Mouse (Mus musculus) hindbrain, embryonic 16.5 days (tissue): ENCODE measurements around the gene S100a4. TPM values are rescaled to one million over a fixed set of nuclear protein-coding genes. Genes with fewer than 3 reads are reported as not detected.

Experiments used
- ATAC-seq: fragments of 200-750 bp; cut with Nextera tagmentation; 2 replicates; pipeline ENCODE4 v1.8.0; 2017; ENCODE audit warnings: moderate TSS enrichment, moderate library complexity
- H3K27ac ChIP-seq: fragments of 300-500 bp; sonication (generic); 2 replicates; pipeline ENCODE4 v1.5.1; 2014; ENCODE audit warnings: low read depth, mild to moderate bottlenecking, control low read depth, low read length, moderate library complexity
- H3K27me3 ChIP-seq: fragments of 300-500 bp; sonication (generic); replicated peaks from 2 replicates; pipeline ENCODE4 v1.6.1; 2014; ENCODE audit warnings: low read length; ENCODE audit not compliant: control insufficient read depth, insufficient read depth
- H3K36me3 ChIP-seq: fragments of 300-500 bp; sonication (generic); 2 replicates; pipeline ENCODE4 v1.6.1; 2014; ENCODE audit warnings: mild to moderate bottlenecking, low read length, moderate library complexity, mixed read lengths; ENCODE audit not compliant: control insufficient read depth, insufficient read depth
- H3K4me1 ChIP-seq: fragments of 300-500 bp; sonication (generic); 2 replicates; pipeline ENCODE4 v1.6.1; 2014; ENCODE audit warnings: low read depth, low read length; ENCODE audit not compliant: control insufficient read depth, insufficient read depth
- H3K4me2 ChIP-seq: fragments of 300-500 bp; sonication (generic); 2 replicates; pipeline ENCODE4 v1.6.1; 2014; ENCODE audit warnings: mild to moderate bottlenecking, low read length, control low read depth, moderate library complexity
- H3K4me3 ChIP-seq: fragments of 300-500 bp; sonication (generic); 2 replicates; pipeline ENCODE4 v1.5.1; 2014; ENCODE audit warnings: mild to moderate bottlenecking, low read length, control low read depth, moderate library complexity
- H3K9ac ChIP-seq: fragments of 300-500 bp; sonication (generic); 2 replicates; pipeline ENCODE4 v1.6.1; 2014; ENCODE audit warnings: low read depth, mild to moderate bottlenecking, control low read depth, low read length, moderate library complexity
- H3K9me3 ChIP-seq: fragments of 300-500 bp; sonication (generic); 2 replicates; pipeline ENCODE4 v1.6.1; 2014; ENCODE audit warnings: mild to moderate bottlenecking, low read length, moderate library complexity; ENCODE audit not compliant: control insufficient read depth
- WGBS: fragments of 180-500 bp; shearing (Covaris S2); extraction: QIAGEN DNeasy Blood & Tissue Kit; methylation state at CpG from one replicate; pipeline ENCODE4 v1.1.7; 2014; 5-methylcytosine and 5-hydroxymethylcytosine counted together
- polyA plus RNA-seq: library from polyadenylated mRNA; unstranded; fragments of >200 nt; fragmentation: Nextera tagmentation; extraction: Ambion mirVana; gene quantifications from 2 replicates; pipeline ENCODE4 v1.2.1, GENCODE M21; 2015

The S100a4 gene
- polyA plus RNA-seq, 1 experiment from 2014 or later: 0.36 TPM

DNA sequence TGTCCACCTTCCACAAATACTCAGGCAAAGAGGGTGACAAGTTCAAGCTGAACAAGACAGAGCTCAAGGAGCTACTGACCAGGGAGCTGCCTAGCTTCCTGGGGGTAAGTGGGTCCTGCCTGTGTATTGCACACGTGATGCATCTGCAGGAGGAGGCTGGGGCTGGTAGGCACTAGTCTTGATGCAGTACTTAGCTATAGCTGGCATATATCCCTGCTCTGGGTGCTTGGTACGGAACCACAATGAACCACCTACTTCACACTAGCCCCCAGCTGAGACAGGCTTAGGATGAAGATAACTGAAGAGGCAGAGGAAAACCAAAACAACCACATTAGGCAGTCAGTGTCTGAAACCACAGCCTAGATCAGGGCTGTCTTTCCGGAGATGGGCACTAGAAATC, 1.5 kb downstream of the S100a4 start:
- Histone ChIP-seq H3K36me3 (no peaks in the 10 kb centered on the region), H3K9me3 (no peaks in the 10 kb centered on the region), H3K27me3 (no peaks in the 10 kb centered on the region), H3K9ac (no peak overlapping the region), H3K27ac (no peak overlapping the region), H3K4me3 (no peak overlapping the region), H3K4me1 (no peaks in the 10 kb centered on the region; the same call in 1 of the 2 replicates), H3K4me2 (no peak overlapping the region)
- no peak for ATAC-seq
- 84% methylated on average over 3 of the region's 3 CpGs for WGBS

- Histone ChIP-seq H3K9ac (no peak overlapping the region), H3K27ac (no peak overlapping the region), H3K4me3 (no peak overlapping the region), H3K36me3 (no peaks in the 10 kb centered on the region), H3K27me3 (no peaks in the 10 kb centered on the region), H3K4me1 (no peaks in the 10 kb centered on the region; the same call in 1 of the 2 replicates), H3K4me2 (no peak overlapping the region), H3K9me3 (no peaks in the 10 kb centered on the region)
- no peak for ATAC-seq
- 91% methylated on average over 2 of the region's 2 CpGs for WGBS
Observed at GRCm38 (mm10) chr3:90605736-90606135, 2.2 kb downstream of the S100a4 start.

DNA sequence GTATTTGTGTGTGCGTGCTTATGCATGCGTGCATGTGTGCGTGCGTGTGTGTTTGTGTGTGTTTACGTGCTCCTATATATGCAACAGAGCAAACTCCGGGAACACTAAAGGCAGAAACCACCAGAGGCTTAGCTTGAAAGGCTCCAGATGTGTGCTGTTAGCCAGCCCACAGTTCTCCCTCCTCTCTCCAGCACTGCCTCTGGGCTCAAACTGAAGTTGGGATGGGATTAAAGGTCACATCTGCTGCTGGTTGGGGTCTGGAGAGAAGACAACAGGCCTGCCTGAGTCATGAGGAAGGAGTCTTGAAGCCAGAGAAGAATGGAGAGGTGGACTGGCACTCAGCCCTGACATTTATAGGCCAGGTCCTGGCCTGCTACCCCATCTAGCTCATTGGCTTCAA, 2.6 kb downstream of the S100a4 start:
- Histone ChIP-seq H3K4me3 (no peak overlapping the region), H3K27me3 (no peaks in the 10 kb centered on the region), H3K27ac (no peak overlapping the region), H3K4me1 (no peaks in the 10 kb centered on the region; the same call in 1 of the 2 replicates), H3K9ac (no peak overlapping the region), H3K36me3 (no peaks in the 10 kb centered on the region), H3K9me3 (no peaks in the 10 kb centered on the region), H3K4me2 (no peak overlapping the region)
- 92% methylated on average over 6 of the region's 6 CpGs for WGBS
- no peak for ATAC-seq

- H3K36me3 ChIP-seq: no peaks in the 10 kb centered on the region
- H3K27me3 ChIP-seq: no peaks in the 10 kb centered on the region
- 80% methylated on average over 3 of the region's 3 CpGs for WGBS
- no peak overlapping the region for H3K27ac ChIP-seq
- no peak overlapping the region for H3K4me3 ChIP-seq
- H3K4me1 ChIP-seq: no peaks in the 10 kb centered on the region; the same call in 1 of the 2 replicates
- no peak for ATAC-seq
- H3K4me2 ChIP-seq: no peak overlapping the region
- no peaks in the 10 kb centered on the region for H3K9me3 ChIP-seq
- H3K9ac ChIP-seq: no peak overlapping the region
Observed at GRCm38 (mm10) chr3:90607361-90607760, 3.8 kb downstream of the S100a4 start.

DNA sequence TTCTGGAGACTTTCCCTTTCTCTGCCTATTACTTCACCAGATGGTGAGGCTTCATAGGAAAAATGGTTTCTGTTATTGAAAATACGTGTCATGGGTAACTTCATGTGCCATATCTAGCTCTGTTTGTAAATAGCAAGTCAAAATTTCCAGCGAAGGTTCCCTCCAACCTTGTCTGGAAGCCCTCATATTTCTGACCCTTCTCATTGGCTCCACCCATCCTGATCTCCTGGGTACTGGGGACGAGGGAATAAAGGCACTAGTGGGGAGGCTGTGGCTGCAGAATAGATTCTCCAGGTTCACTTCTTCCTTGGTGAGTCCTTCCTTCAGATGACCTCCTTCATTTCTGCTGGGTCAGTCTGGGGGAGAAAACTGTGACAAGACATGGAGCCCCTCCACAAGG, 4.7 kb downstream of the S100a4 start, which contains the start of gene S100a5:
Gene S100a5, plus strand, starts transcription at position 301 of the 400 bp plus-strand sequence.
- H3K9ac ChIP-seq: no peak within 1 kb of the TSS
- H3K4me2 ChIP-seq: no peak within 1 kb of the TSS
- H3K4me1 ChIP-seq: peaks cover 5% of the 10 kb centered on the region
- no peak within 1 kb of the TSS for H3K4me3 ChIP-seq
- H3K36me3 ChIP-seq: no peaks in the 10 kb centered on the region
- H3K9me3 ChIP-seq: no peaks in the 10 kb centered on the region
- peaks cover under 1% of the 10 kb centered on the region; the same call in 1 of the 2 replicates for H3K27me3 ChIP-seq
- ATAC-seq: no peak
- no peak within 1 kb of the TSS for H3K27ac ChIP-seq
- WGBS: 57% methylated on average over 3 of the region's 3 CpGs

- no peak overlapping the region for H3K4me3 ChIP-seq
- H3K36me3 ChIP-seq: no peaks in the 10 kb centered on the region
- no peak for ATAC-seq
- H3K4me1 ChIP-seq: peaks cover 5% of the 10 kb centered on the region
- no peaks in the 10 kb centered on the region for H3K9me3 ChIP-seq
- peaks cover 3% of the 10 kb centered on the region for H3K27me3 ChIP-seq
- no peak overlapping the region for H3K27ac ChIP-seq
- no peak overlapping the region for H3K4me2 ChIP-seq
- H3K9ac ChIP-seq: no peak overlapping the region
Observed at GRCm38 (mm10) chr3:90609102-90609501, 5.5 kb downstream of the S100a4 start.

DNA sequence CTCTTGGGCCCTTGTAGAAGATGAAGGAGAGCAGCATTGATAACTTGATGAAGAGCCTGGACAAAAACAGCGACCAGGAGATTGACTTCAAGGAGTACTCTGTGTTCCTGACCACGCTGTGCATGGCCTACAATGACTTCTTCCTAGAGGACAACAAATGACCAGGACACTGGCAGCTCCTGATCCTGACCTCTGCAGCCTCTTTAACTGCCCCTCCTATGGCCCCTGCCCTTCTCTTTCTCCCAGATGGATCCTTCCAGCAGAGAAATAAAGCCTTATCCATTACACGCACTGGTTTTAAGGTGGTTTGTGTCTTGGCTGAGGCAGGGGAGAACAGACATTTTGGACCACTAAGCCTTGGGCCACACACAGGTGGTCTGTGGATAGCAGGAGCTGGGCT, 7.9 kb downstream of the S100a4 start:
- Histone ChIP-seq H3K4me3 (no peak overlapping the region), H3K4me1 (peaks cover 5% of the 10 kb centered on the region; the same call in 1 of the 2 replicates), H3K27me3 (peaks cover 3% of the 10 kb centered on the region), H3K4me2 (no peak overlapping the region), H3K27ac (no peak overlapping the region), H3K9ac (no peak overlapping the region), H3K9me3 (no peaks in the 10 kb centered on the region), H3K36me3 (no peaks in the 10 kb centered on the region)
- ATAC-seq: no peak
- WGBS: 95% methylated on average over 3 of the region's 3 CpGs

DNA sequence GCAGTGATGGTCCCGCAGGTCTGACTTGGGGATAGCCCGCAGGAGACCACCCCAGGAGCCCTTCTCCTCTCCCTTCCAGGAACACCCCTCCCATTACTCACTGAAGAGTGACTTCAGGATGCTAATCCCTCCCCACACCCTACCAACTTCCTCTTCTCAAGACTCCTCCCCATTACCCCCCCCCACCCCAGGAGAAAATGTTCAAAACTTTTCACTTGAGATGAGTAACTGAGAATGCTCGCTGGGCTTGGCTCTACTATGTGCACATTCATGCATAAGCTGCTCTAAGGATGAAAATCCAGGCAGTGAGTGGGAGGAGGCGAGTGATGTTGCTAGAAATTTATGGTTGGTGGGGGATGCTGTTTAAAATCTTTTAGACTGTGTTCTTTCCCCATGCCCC, 8.5 kb downstream of the S100a4 start:
- no peak for ATAC-seq
- Histone ChIP-seq H3K9me3 (no peaks in the 10 kb centered on the region), H3K27ac (no peak overlapping the region), H3K36me3 (no peaks in the 10 kb centered on the region), H3K27me3 (peaks cover 3% of the 10 kb centered on the region), H3K4me3 (no peak overlapping the region), H3K9ac (no peak overlapping the region), H3K4me1 (peaks cover 5% of the 10 kb centered on the region; the same call in 1 of the 2 replicates), H3K4me2 (no peak overlapping the region)
- WGBS: 72% methylated on average over 4 of the region's 4 CpGs

GRCm38 (mm10) chr3:90612728-90613291, 9.2 kb downstream of the S100a4 start, which contains the start of gene S100a6:
Gene S100a6 (plus strand): TSS chr3:90612882.
- H3K27me3 ChIP-seq: peaks cover 3% of the 10 kb centered on the region
- WGBS: under 1% methylated on average over 23 of the region's 23 CpGs
- H3K4me3 ChIP-seq: peak within 1 kb of the TSS; percentile 35
- ATAC-seq: peak; percentile 86
- peak within 1 kb of the TSS; percentile 71 for H3K4me2 ChIP-seq
- H3K4me1 ChIP-seq: peaks cover 5% of the 10 kb centered on the region; the same call in 1 of the 2 replicates
- H3K9me3 ChIP-seq: no peaks in the 10 kb centered on the region
- H3K36me3 ChIP-seq: no peaks in the 10 kb centered on the region
- H3K9ac ChIP-seq: peak within 1 kb of the TSS; percentile 51
- H3K27ac ChIP-seq: no peak within 1 kb of the TSS
